Mouse (Mus musculus): Measurements from ENCODE around the gene Unc13b. TPM values are rescaled to one million over a fixed set of nuclear protein-coding genes. Genes with fewer than 3 reads are reported as not detected.

The Unc13b gene
- total RNA-seq, 2 experiments from 2014 or later, result 2.1 to 2.9 TPM

DNA sequence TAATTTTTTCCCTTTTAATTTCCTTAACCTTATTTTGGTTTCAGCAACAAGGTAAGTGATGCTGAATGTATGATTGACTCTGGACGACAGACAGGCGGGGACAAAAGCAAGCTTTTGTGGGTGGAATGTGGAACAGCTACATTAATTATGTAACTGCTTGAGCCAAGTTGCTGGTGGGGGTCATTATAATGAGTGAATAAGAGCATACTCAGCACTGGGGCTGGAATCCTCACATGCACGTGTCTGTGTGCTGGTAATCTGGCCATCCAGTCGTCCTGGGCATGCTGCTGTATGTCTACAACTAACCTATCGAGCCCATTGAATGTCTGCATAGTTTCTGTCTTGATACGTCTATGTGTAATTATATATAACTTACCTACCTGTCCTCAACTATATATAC, 150.9 kb downstream of the Unc13b start:
- intact Hi-C loops (cut with DNase I), result no loop called here

DNA sequence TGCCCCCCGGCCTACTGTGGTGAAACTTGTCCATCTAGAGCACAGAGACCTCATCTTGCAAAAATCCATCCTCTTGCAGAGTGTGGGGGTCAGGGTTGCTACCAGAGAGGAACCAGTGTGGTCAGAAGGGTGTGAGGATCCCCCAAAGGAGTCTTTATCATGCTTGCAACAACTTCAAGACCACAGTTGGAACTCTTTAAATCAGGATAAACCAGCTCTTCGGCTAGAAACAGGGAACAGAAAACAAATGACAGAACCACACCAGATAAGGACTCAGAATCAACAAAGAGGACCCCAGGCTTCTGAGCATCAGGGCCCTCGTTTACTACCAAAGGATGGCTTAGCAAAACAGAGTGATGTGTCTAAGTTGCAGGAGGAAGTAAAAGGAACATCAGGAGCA, 157.7 kb downstream of the Unc13b start:
- no peak for TF ChIP-seq CTCF (IDR thresholded peaks at IDR 0.05)
- intact Hi-C loops (cut with DNase I), result no loop called here
- Histone ChIP-seq H3K27ac (no peak overlapping the region), H3K4me3 (no peak overlapping the region)
- DNase-seq, result no peak

More for the DNA sequence above, 150.9 kb downstream of the Unc13b start:
- no peak for TF ChIP-seq CTCF (IDR thresholded peaks at IDR 0.05)
- Histone ChIP-seq H3K4me3 (no peak overlapping the region), H3K27ac (no peak overlapping the region)
- no peak for DNase-seq

DNA sequence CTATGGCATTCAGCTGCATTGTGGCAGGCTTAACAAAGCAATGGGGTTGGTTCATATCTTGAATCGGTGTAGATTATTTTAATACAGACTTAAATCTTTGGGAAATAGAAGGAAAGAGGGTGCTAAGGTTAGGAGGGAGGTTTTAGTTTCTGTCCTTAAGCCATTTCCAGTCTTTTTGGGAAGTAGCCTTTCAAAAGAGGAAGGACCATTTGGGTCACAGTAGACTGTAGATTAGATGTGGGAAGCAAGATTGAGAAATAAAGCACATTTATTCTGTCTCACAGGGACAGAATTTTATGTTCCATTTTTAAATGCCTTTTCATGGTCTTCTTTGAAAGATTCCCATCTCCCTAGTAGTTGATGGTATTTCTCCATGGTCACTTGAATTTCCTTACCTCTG, 159.2 kb downstream of the Unc13b start:
- TF ChIP-seq CTCF (IDR thresholded peaks at IDR 0.05), result no peak
- Histone ChIP-seq H3K4me3 (no peak overlapping the region), H3K27ac (no peak overlapping the region)
- intact Hi-C loops (cut with DNase I), result no loop called here
- DNase-seq, result no peak

DNA sequence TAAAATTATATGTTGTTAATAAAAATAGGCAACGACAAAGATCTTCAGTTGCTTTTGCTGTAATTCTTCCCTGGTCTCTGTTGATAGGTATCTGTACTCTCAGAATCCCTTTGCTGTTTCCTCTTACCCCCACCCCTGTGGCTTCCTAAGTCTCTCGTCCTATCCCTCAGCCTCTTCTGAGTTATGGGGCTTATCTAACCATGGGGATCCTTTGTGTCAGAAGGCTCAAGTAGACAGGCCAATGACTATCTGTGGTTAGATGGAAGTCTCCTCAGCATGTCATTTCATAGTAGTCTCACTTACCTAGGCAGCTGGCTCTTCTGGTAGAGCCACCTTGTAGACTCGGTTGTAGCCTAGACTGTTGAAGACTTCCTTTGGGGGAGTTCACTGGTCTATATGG, 173.1 kb downstream of the Unc13b start:
- no peak overlapping the region for H3K4me3 ChIP-seq
- no peak for TF ChIP-seq CTCF (IDR thresholded peaks at IDR 0.05)
- no peak overlapping the region for H3K27ac ChIP-seq
- DNase-seq, result no peak
- intact Hi-C loops (cut with DNase I), result no loop called here

GRCm38 (mm10) chr4:43232985-43233384, 174.2 kb downstream of the Unc13b start:
- DNase-seq, result no peak
- intact Hi-C loops (cut with DNase I), result no loop called here
- Histone ChIP-seq H3K4me3 (no peak overlapping the region), H3K27ac (no peak overlapping the region)
- no peak for TF ChIP-seq CTCF (IDR thresholded peaks at IDR 0.05)

DNA sequence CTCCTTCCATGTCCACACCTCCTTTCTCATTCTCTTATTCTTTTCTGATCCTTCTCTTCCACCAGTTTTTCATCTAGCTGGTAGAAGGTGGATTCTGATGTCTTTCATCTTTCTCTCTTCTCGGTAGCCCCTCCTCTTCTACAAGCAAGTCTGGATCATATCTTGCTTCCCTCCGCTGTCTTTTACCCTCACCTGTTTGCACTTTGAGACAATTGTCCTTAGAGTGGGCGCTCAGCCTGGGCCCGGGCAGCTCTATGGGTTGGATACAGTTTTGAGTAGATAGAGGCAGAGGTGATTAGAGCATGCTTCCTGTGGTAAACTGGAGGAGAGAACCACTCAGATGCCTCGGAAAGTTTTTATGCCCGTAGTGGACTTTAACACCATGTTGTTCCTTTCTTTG, 174.7 kb downstream of the Unc13b start:
- intact Hi-C loops (cut with DNase I), result no loop called here

GRCm38 (mm10) chr4:43236898-43237297, 178.1 kb downstream of the Unc13b start:
- Histone ChIP-seq H3K4me3 (no peak overlapping the region), H3K27ac (no peak overlapping the region)
- TF ChIP-seq CTCF (IDR thresholded peaks at IDR 0.05), result no peak
- no peak for DNase-seq
- intact Hi-C loops (cut with DNase I), result no loop called here

More for the DNA sequence above, 174.7 kb downstream of the Unc13b start:
- no peak for DNase-seq
- H3K4me3 ChIP-seq, result no peak overlapping the region
- no peak for TF ChIP-seq CTCF (IDR thresholded peaks at IDR 0.05)
- H3K27ac ChIP-seq, result no peak overlapping the region

DNA sequence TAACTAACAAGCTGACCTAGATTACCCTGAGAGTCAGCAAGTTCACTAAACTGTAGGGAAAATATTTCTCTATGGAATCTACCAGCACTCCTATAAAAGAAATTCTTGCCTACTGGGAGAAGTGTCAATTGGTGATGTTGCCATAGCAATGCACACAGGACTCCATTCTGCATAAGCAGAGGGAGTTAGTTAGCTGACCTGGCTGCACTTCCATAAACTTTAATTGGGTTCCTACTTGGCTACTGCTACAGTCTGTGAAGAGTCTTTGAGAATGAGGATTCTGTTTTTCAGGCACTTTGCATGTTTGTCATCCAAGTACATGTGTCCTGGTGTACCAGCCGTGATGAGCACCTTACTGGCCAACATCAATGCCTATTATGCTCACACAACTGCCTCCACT, 182.0 kb downstream of the Unc13b start:
- Histone ChIP-seq H3K27ac (no peak overlapping the region), H3K4me3 (no peak overlapping the region)
- no peak for TF ChIP-seq CTCF (IDR thresholded peaks at IDR 0.05)
- intact Hi-C loops (cut with DNase I), result no loop called here
- no peak for DNase-seq

DNA sequence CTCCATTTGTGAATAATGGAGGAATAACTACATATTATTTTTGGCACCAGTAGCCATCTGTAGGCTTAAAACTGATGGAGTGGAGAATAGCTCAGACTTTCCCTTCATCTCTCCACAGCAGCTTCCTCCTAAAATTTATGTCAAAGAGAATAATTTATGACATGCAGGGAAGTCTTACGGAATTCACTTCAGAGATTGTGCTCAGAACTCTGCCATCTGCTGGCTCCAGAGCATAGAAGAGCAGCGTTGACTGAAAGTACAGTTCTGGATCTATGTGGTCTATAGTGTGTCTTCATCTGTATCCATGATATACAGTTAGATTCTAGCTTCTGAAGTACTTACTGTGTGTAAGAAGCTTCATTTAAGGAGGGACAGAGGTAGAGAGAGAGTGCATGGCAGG, 185.3 kb downstream of the Unc13b start:
- H3K4me3 ChIP-seq, result no peak overlapping the region
- DNase-seq, result no peak
- intact Hi-C loops (cut with DNase I), result no loop called here
- no peak overlapping the region for H3K27ac ChIP-seq
- TF ChIP-seq CTCF (IDR thresholded peaks at IDR 0.05), result peak; percentile 34; the same call in 1 of the 2 replicates

DNA sequence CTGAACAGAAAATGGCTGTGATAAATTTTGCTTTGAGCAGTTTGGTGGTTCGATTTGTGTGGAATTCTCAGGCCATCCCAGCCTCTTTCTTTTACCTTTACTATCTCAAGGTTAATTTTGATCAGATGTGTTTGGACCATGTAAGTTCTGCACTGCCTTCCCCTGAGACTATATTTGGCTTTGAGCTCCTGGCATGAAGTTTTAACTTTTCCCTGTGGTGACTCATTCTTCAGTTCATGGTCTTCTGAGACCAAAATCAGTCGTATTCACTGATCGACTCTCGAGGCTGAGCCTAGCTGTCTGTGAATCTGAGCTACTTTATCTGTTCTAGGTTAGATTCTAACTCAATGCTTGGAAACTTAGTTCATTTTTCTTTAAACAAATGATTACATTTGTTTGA, 187.0 kb downstream of the Unc13b start:
- TF ChIP-seq CTCF (IDR thresholded peaks at IDR 0.05), result no peak
- intact Hi-C loops (cut with DNase I), result no loop called here
- DNase-seq, result no peak
- H3K27ac ChIP-seq, result no peak overlapping the region
- no peak overlapping the region for H3K4me3 ChIP-seq

- TF ChIP-seq CTCF (IDR thresholded peaks at IDR 0.05), result no peak
- intact Hi-C loops (cut with DNase I), result no loop called here
Observed at GRCm38 (mm10) chr4:43248026-43248425, 189.3 kb downstream of the Unc13b start.

GRCm38 (mm10) chr4:43248909-43249308, 190.2 kb downstream of the Unc13b start:
- Histone ChIP-seq H3K4me3 (no peak overlapping the region), H3K27ac (no peak overlapping the region)
- intact Hi-C loops (cut with DNase I), result no loop called here
- DNase-seq, result no peak
- TF ChIP-seq CTCF (IDR thresholded peaks at IDR 0.05), result no peak

More at GRCm38 (mm10) chr4:43248026-43248425, 189.3 kb downstream of the Unc13b start:
- DNase-seq, result no peak
- H3K4me3 ChIP-seq, result no peak overlapping the region
- H3K27ac ChIP-seq, result no peak overlapping the region

GRCm38 (mm10) chr4:43251269-43251668, 192.5 kb downstream of the Unc13b start:
- intact Hi-C loops (cut with DNase I), result no loop called here
- no peak overlapping the region for H3K4me3 ChIP-seq
- H3K27ac ChIP-seq, result no peak overlapping the region
- no peak for DNase-seq
- no peak for TF ChIP-seq CTCF (IDR thresholded peaks at IDR 0.05)

DNA sequence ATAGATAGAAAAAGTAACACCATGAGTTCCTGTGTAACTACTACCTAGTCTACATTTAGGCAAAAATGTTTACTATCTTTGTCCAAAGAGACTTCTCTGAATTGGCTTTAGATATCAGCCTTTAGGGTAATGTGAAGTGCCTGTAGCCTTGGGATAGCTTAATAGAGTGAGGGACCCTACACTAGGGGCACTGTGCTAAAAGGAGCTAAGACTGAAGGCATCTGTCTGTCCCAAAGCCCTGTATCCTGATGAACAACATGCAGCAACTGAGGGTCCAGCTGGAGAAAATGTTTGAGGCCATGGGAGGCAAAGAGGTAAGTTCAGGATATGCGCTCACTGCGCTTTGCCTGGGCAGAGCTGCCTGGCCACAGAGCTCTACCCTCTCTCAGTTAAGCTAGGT, 198.3 kb downstream of the Unc13b start:
- intact Hi-C loops (cut with DNase I), result no loop called here
- no peak overlapping the region for H3K4me3 ChIP-seq
- TF ChIP-seq CTCF (IDR thresholded peaks at IDR 0.05), result no peak; the same call in 1 of the 2 replicates
- no peak for DNase-seq
- no peak overlapping the region for H3K27ac ChIP-seq

GRCm38 (mm10) chr4:43258556-43258955, 199.8 kb downstream of the Unc13b start:
- Histone ChIP-seq H3K27ac (no peak overlapping the region), H3K4me3 (no peak overlapping the region)
- intact Hi-C loops (cut with DNase I), result no loop called here
- no peak for TF ChIP-seq CTCF (IDR thresholded peaks at IDR 0.05)
- no peak for DNase-seq

Data from gastrocnemius, adult 2 months (tissue).